Mouse (Mus musculus) testis, adult 2 months (tissue): Measurements from ENCODE around the gene Eif2ak3. TPM values are rescaled to one million over a fixed set of nuclear protein-coding genes. Genes with fewer than 3 reads are reported as not detected.
A peak's percentile ranks its signal among the peaks of the same experiment; 100 is the strongest.

Experiments used
- H3K27ac ChIP-seq: fragments of 200-500 bp; 2 replicates; pipeline ENCODE4 v1.5.1; 2012; ENCODE audit warnings: low read depth, low read length; ENCODE audit not compliant: control insufficient read depth, insufficient read depth
- H3K27me3 ChIP-seq: fragments of 200-500 bp; 2 replicates; pipeline ENCODE4 v1.6.1; 2012; ENCODE audit warnings: mild to moderate bottlenecking, low read length, moderate library complexity; ENCODE audit not compliant: control insufficient read depth, insufficient read depth
- H3K36me3 ChIP-seq: fragments of 200-500 bp; 2 replicates; pipeline ENCODE4 v1.6.1; 2012; ENCODE audit warnings: mild to moderate bottlenecking, low read length; ENCODE audit not compliant: control insufficient read depth, insufficient read depth
- H3K4me1 ChIP-seq: fragments of 200-500 bp; 2 replicates; pipeline ENCODE4 v1.6.1; 2012; ENCODE audit warnings: low read length; ENCODE audit not compliant: control insufficient read depth, insufficient read depth
- H3K4me3 ChIP-seq: fragments of 200-500 bp; 2 replicates; pipeline ENCODE4 v1.5.1; 2012; ENCODE audit warnings: low read depth, mild to moderate bottlenecking, low read length, moderate library complexity, mixed read lengths; ENCODE audit not compliant: control insufficient read depth
- CTCF ChIP-seq: fragments of 200-500 bp; IDR thresholded peaks from 2 replicates; pipeline ENCODE4 v1.5.1; 2012; ENCODE audit warnings: low read depth, mild to moderate bottlenecking, inconsistent platforms, low read length, moderate library complexity; ENCODE audit not compliant: control insufficient read depth, insufficient read depth, insufficient replicate concordance
- POLR2A ChIP-seq: fragments of 200-500 bp; IDR thresholded peaks from 2 replicates; pipeline ENCODE4 v1.6.1; 2012; ENCODE audit warnings: low read depth, mild to moderate bottlenecking, inconsistent platforms, low read length, moderate library complexity; ENCODE audit not compliant: control insufficient read depth
- polyA plus RNA-seq: library from polyadenylated mRNA; depleted of rRNA; stranded (reverse); fragments of >200 nt; gene quantifications from 2 replicates; pipeline ENCODE4 v1.2.3, GENCODE M21; 2012

The Eif2ak3 gene
- polyA plus RNA-seq, 1 experiment: 2.1 TPM

DNA sequence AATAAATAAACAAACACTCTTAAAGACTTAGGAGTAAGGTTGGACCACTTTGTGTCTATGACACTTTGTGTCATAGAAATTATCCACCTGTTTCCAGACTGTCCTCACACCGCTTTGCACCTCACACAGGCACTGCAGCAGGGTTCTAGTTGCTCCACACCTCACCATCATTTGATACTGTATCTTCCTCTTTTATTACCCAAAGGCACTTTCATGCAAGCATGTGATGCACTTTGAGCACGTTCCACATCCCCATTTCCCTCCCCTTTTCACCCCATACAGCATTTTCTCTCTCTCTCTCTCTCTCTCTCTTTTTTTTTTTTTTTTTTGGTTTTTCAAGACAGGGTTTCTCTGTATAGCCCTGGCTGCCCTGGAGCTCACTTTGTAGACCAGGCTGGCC, 7.0 kb upstream of the Eif2ak3 start:
- Histone ChIP-seq H3K4me1 (no peaks in the 10 kb centered on the region), H3K27me3 (no peaks in the 10 kb centered on the region), H3K36me3 (no peaks in the 10 kb centered on the region), H3K4me3 (no peak overlapping the region), H3K27ac (no peak overlapping the region)
- no peak for TF ChIP-seq CTCF
- no peak for TF ChIP-seq POLR2A

DNA sequence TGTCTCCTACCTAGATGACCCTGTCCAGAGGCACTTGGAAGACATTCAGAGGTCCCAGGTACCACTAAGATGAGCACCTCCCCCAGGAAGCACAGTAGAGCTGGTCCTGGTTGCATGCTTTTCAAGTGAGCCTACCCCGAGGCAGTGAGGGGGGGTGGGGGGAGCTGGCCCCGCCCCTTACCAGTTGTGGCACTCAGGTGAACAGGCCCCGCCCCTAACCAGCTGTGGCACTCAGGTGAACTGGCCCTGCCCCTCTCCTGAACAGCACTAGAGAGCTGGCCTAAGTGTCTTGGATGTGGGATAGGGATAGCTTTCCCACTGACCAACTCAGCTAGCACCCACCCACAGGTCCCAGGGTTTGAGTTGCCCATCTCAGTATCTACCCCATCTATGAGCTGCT, 5.8 kb upstream of the Eif2ak3 start:
- no peaks in the 10 kb centered on the region for H3K4me1 ChIP-seq
- no peak overlapping the region for H3K4me3 ChIP-seq
- H3K27me3 ChIP-seq: no peaks in the 10 kb centered on the region
- TF ChIP-seq CTCF (no peak), POLR2A (no peak)
- no peaks in the 10 kb centered on the region for H3K36me3 ChIP-seq
- no peak overlapping the region for H3K27ac ChIP-seq

DNA sequence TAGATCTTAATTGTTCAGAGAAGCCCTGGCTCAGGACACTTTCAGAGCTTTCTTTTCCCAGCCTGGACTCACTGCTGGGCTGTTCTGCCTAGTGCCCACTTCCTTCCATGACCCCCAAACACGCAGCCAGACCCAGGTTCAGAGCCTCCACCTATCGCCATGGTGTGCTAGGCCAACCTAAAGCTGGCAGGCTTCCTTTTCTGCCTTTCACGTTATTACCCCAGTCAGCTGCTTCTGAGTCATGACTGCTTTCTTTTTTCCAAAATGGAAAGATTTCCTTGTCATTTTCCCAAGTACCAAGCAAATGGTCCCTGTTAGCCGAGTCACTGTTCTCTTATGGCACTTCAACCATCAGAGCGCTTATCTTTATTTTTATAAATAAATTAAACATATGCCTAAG, 4.0 kb upstream of the Eif2ak3 start:
- H3K27ac ChIP-seq: no peak overlapping the region
- no peaks in the 10 kb centered on the region for H3K36me3 ChIP-seq
- no peaks in the 10 kb centered on the region for H3K27me3 ChIP-seq
- TF ChIP-seq CTCF (no peak), POLR2A (no peak)
- H3K4me3 ChIP-seq: no peak overlapping the region
- peaks cover 5% of the 10 kb centered on the region for H3K4me1 ChIP-seq

DNA sequence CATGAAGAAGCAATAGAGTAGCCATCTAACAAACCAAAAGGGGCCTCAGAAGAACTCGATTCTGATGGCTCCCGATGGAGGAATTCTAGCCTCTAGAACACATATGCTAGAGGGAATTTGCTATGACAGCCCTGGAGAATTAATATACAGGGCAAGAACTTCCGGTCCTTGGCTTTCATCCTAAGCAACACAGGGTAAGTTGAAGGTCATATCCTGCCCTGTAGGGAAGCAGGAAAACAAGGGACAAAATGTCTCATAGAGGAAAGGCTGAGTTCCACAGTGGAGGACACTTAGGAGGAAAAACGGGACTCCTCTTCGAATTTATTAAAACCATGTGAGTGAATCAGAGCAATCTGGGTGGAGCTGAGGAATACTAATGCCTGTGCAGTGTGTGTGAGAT, 1.3 kb upstream of the Eif2ak3 start:
- no peak overlapping the region for H3K4me3 ChIP-seq

DNA sequence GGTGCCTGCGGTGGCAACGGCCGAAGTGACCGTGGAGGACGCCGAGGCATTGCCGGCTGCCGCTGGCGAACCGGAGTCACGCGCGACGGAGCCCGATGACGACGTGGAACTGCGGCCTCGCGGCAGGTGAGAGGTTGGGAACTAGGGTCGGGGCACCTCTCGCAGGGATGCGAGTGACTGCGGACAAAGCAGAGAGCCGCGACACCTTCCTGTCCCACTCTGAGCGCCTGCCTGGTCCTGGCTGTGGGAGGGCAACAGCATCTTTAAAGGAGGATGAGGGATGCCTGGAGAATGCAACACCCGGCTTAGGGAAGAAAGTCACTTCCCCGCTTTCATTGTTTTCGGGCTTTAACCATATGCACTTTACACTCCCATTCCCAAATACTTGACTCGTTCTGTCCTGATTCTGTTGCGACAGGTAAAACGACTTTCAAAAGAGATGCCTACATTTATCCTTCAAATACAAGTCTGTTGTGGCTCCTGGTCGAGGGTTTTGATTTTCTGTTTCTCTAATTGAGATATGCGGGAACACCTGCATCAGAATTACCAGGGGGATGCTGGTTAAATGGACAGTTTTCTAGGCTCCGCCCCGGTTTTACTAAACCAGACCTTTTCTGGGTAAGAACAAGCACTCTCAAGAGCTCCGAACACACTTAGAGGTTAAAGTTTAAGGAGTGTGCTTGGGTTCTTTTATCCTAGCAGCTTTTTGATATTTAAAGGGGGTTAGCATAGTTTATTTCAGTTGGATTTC, 756 bp downstream of the Eif2ak3 start:
- H3K4me1 ChIP-seq: peaks cover 5% of the 10 kb centered on the region
- H3K27ac ChIP-seq: peak overlapping the region; percentile 65
- H3K4me3 ChIP-seq: peak overlapping the region; percentile 87
- no peaks in the 10 kb centered on the region for H3K36me3 ChIP-seq
- H3K27me3 ChIP-seq: no peaks in the 10 kb centered on the region
- TF ChIP-seq POLR2A: no peak; the same call in 1 of the 2 replicates
- TF ChIP-seq CTCF: no peak

More for the DNA sequence above, 1.3 kb upstream of the Eif2ak3 start:
- H3K27ac ChIP-seq: peak overlapping the region; percentile 71
- peaks cover 5% of the 10 kb centered on the region for H3K4me1 ChIP-seq
- no peaks in the 10 kb centered on the region for H3K36me3 ChIP-seq
- no peaks in the 10 kb centered on the region for H3K27me3 ChIP-seq
- TF ChIP-seq CTCF: no peak

DNA sequence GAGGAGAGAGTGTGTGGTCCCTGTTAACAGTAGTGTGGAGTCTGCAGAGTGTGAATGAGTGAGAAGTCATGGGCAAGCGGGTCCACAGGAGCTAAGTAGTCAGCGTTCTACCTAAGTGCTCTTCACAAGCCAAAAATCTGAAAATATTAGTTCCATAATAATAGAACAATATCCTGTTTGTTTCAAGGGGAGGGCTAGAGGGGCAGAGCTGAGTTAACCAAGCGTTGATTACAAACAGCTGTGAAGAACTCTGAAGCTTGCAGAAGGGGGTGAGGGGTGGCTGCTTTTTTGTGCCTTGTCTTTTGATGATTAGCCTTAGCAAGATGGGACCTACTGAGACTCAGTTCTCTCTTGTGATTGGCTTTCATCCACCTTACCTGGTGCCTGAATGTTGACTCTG, 3.1 kb downstream of the Eif2ak3 start:
- H3K4me1 ChIP-seq: peaks cover 5% of the 10 kb centered on the region
- H3K27ac ChIP-seq: no peak overlapping the region
- H3K27me3 ChIP-seq: no peaks in the 10 kb centered on the region
- H3K4me3 ChIP-seq: no peak overlapping the region
- TF ChIP-seq CTCF (no peak), POLR2A (no peak)
- no peaks in the 10 kb centered on the region for H3K36me3 ChIP-seq

DNA sequence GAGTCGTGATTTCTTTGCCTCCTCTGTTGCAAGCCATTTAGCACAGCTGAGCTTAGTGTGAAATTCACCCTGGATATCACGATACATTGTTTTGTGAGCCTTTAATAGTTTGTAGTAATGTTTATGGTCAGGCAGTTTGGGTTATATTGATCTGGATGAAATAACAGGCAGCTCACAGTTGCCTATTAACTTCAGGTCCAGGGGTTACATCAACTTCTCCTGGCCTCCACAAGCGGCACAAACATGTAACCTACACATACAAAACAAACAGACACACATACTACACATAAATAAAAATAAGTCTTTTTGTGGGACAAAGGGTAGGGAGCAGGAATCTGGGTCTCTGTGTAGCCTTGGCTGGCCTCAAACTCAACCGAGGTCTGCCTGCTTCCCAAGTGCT, 9.1 kb downstream of the Eif2ak3 start:
- TF ChIP-seq CTCF (no peak), POLR2A (no peak)
- H3K4me1 ChIP-seq: no peaks in the 10 kb centered on the region
- H3K36me3 ChIP-seq: no peaks in the 10 kb centered on the region
- H3K27ac ChIP-seq: no peak overlapping the region
- H3K27me3 ChIP-seq: no peaks in the 10 kb centered on the region
- no peak overlapping the region for H3K4me3 ChIP-seq
